Comparison of ENCODE assay signal across 8 mouse cellular contexts in the genomic region with DNA sequence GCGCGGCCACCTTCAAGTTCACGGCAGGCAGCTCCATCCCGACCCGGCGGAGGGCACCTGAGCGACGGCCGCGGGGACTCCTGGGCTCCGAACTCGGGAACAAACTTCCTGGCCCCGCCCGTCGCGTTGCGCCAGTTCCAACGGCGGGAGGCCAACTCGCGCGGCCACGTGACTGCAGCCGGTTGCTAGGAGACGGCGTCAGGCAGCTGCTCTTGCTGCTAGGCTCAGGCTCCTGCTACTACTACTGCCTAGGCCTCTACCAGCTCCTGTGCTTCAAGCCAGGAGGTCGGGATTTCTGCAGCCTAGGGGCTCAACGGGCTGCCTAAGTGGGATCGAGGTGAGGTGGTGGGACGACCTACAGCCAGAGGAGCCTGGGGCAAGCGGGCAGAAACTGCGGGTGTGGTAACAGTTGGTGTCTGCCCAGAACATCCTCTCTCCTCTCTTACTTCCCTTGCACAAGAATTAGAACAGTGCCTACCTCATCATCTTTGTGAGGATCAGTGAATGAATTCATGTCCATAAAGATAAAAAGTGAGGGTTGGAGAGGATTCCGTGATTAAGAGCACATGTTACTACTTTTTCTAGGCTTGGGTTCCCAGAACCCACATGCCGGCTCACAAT. TPM values are rescaled to one million over a fixed set of nuclear protein-coding genes. Genes with fewer than 3 reads are reported as not detected.
A peak's percentile ranks its signal among the peaks of the same experiment; 100 is the strongest.
DNase-seq lines count a peak whose midpoint lies in the region; ATAC-seq and TF ChIP-seq lines count a peak whose summit lies in the region.

Gene Agtrap, minus strand, starts transcription at position 125 of the 621 bp plus-strand sequence.

- H3K27ac ChIP-seq in CH12.LX (ENCODE audit: insufficient read depth, low read depth), result no peak within 1 kb of the TSS
- no peak within 1 kb of the TSS for H3K27ac ChIP-seq in forebrain, embryonic 11.5 days (ENCODE audit: low read depth, low read length)
- peak within 1 kb of the TSS; percentile 85 for H3K27ac ChIP-seq in heart, embryonic 16.5 days (ENCODE audit: low read length)
- peak within 1 kb of the TSS; percentile 67 for H3K27ac ChIP-seq in liver, embryonic 16.5 days (ENCODE audit: low read length)
- peak within 1 kb of the TSS; percentile 61 for H3K27ac ChIP-seq in neural tube, embryonic 13.5 days (replicated peaks)
- H3K27ac ChIP-seq in testis, adult 2 months (ENCODE audit: control insufficient read depth, insufficient read depth, low read depth, low read length), result peak within 1 kb of the TSS; percentile 92

- TF ChIP-seq CTCF in CH12.LX (conservative IDR thresholded peaks at IDR 0.05 in 1 of 2, IDR thresholded peaks at IDR 0.05 in 1 of 2; ENCODE audit: low read depth in 2 of 2, low read length in 2 of 2), result no peak
- no peak for TF ChIP-seq CTCF in testis, adult 2 months (IDR thresholded peaks at IDR 0.05; ENCODE audit: control insufficient read depth, insufficient read depth, insufficient replicate concordance, low read depth, low read length)

- H3K4me1 ChIP-seq in CH12.LX (ENCODE audit: control insufficient read depth in 1 of 2, insufficient read depth in 2 of 2), result peaks cover 6 to 16% of the 10 kb centered on the region in 2 experiments; a peak in 3 of 4 replicates
- peaks cover 12% of the 10 kb centered on the region; the same call in 1 of the 2 replicates for H3K4me1 ChIP-seq in forebrain, embryonic 11.5 days (replicated peaks; ENCODE audit: control insufficient read depth, insufficient read depth, low read length)
- peaks cover 38% of the 10 kb centered on the region for H3K4me1 ChIP-seq in heart, embryonic 16.5 days (ENCODE audit: control insufficient read depth, insufficient read depth, low read length)
- peaks cover 35% of the 10 kb centered on the region for H3K4me1 ChIP-seq in liver, embryonic 16.5 days (ENCODE audit: control insufficient read depth, low read depth, low read length)
- peaks cover 47% of the 10 kb centered on the region for H3K4me1 ChIP-seq in neural tube, embryonic 13.5 days (replicated peaks)
- H3K4me1 ChIP-seq in testis, adult 2 months (ENCODE audit: control insufficient read depth, insufficient read depth, low read length), result peaks cover 18% of the 10 kb centered on the region

- peak within 1 kb of the TSS; percentile 62 to 79 (median 74) for H3K4me3 ChIP-seq in CH12.LX (replicated peaks in 1 of 3; ENCODE audit: low read depth in 2 of 3, low read length in 2 of 3, poor library complexity in 1 of 3)
- H3K4me3 ChIP-seq in forebrain, embryonic 11.5 days (ENCODE audit: low read depth, low read length), result peak within 1 kb of the TSS; percentile 63
- peak within 1 kb of the TSS; percentile 89 for H3K4me3 ChIP-seq in heart, embryonic 16.5 days (ENCODE audit: low read length)
- H3K4me3 ChIP-seq in liver, embryonic 16.5 days (ENCODE audit: low read depth, low read length), result peak within 1 kb of the TSS; percentile 78
- peak within 1 kb of the TSS; percentile 52 for H3K4me3 ChIP-seq in neural tube, embryonic 13.5 days
- peak within 1 kb of the TSS; percentile 94 for H3K4me3 ChIP-seq in testis, adult 2 months (ENCODE audit: control insufficient read depth, low read depth, low read length)

- dilution Hi-C loops in CH12.LX (cut with MboI; ENCODE audit: extremely low pct_ligation_motif_present, extremely low pct_unique_long_range_greater_than_20kb, low sequenced_read_pairs), result no loop called here

- peaks cover 7 to 8% of the 10 kb centered on the region in 2 experiments for H3K36me3 ChIP-seq in CH12.LX (replicated peaks in 1 of 2; ENCODE audit: control insufficient read depth in 1 of 2, insufficient read depth in 1 of 2, low read length in 1 of 2)
- no peaks in the 10 kb centered on the region for H3K36me3 ChIP-seq in forebrain, embryonic 11.5 days (ENCODE audit: control insufficient read depth, insufficient read depth, low read length)
- no peaks in the 10 kb centered on the region for H3K36me3 ChIP-seq in heart, embryonic 16.5 days (ENCODE audit: control insufficient read depth, insufficient read depth)
- no peaks in the 10 kb centered on the region for H3K36me3 ChIP-seq in liver, embryonic 16.5 days (ENCODE audit: control insufficient read depth, insufficient read depth)
- no peaks in the 10 kb centered on the region for H3K36me3 ChIP-seq in neural tube, embryonic 13.5 days
- no peaks in the 10 kb centered on the region for H3K36me3 ChIP-seq in testis, adult 2 months (ENCODE audit: control insufficient read depth, insufficient read depth, low read length)

- no peaks in the 10 kb centered on the region for H3K79me2 ChIP-seq in CH12.LX (replicated peaks; ENCODE audit: control insufficient read depth, extremely low read depth, insufficient read depth, poor library complexity, severe bottlenecking)

- no peak for TF ChIP-seq RAD21 in CH12.LX (IDR thresholded peaks at IDR 0.05; ENCODE audit: low read depth, low read length)

- peak within 1 kb of the TSS; percentile 64 for H3K9ac ChIP-seq in CH12.LX (ENCODE audit: insufficient read depth, low read depth)
- peak within 1 kb of the TSS; percentile 77 for H3K9ac ChIP-seq in forebrain, embryonic 11.5 days (ENCODE audit: low read length)
- peak within 1 kb of the TSS; percentile 92 for H3K9ac ChIP-seq in heart, embryonic 16.5 days (ENCODE audit: low read length)
- peak within 1 kb of the TSS; percentile 84 for H3K9ac ChIP-seq in liver, embryonic 16.5 days (ENCODE audit: low read depth, low read length)
- H3K9ac ChIP-seq in neural tube, embryonic 13.5 days, result peak within 1 kb of the TSS; percentile 68

- peak; percentile 79 for DNase-seq in CH12.LX (ENCODE audit: extremely low read depth)
- peak; percentile 72 for DNase-seq in c-Kit-positive CD71-positive TER-119-negative erythroid progenitor cells, embryonic 14.5 days (ENCODE audit: low read depth)
- peak; percentile 95 for DNase-seq in forebrain, embryonic 11.5 days (ENCODE audit: low spot score)
- DNase-seq in kidney, postnatal 4 days, result peak; percentile 97 to 98

- peak; percentile 94 for ATAC-seq in forebrain, embryonic 11.5 days (replicated peaks; ENCODE audit: low FRiP score)
- ATAC-seq in heart, embryonic 16.5 days (replicated peaks; ENCODE audit: extremely low read depth, insufficient read depth, low FRiP score), result peak; percentile 88
- peak; percentile 82 for ATAC-seq in liver, embryonic 16.5 days (ENCODE audit: low read depth)
- peak; percentile 92 for ATAC-seq in neural tube, embryonic 13.5 days (ENCODE audit: low read depth)

- no peak for TF ChIP-seq EP300 in CH12.LX (IDR thresholded peaks at IDR 0.05; ENCODE audit: low read length)

- in situ Hi-C loops in CH12.LX (cut with MboI; ENCODE audit: low pct_ligation_motif_present, low pct_unique_long_range_greater_than_20kb, low sequenced_read_pairs), result no loop called here

- 5% methylated on average over 34 of the region's 34 CpGs for WGBS in forebrain, embryonic 11.5 days
- WGBS in heart, embryonic 16.5 days, result 6% methylated on average over 34 of the region's 34 CpGs
- 7% methylated on average over 34 of the region's 34 CpGs for WGBS in liver, embryonic 16.5 days (ENCODE audit: insufficient replicate concordance)
- WGBS in neural tube, embryonic 13.5 days, result 3% methylated on average over 34 of the region's 34 CpGs

- H3K27me3 ChIP-seq in CH12.LX (replicated peaks), result no peaks in the 10 kb centered on the region
- no peaks in the 10 kb centered on the region for H3K27me3 ChIP-seq in forebrain, embryonic 11.5 days (ENCODE audit: control insufficient read depth, insufficient read depth, low read length)
- no peaks in the 10 kb centered on the region for H3K27me3 ChIP-seq in heart, embryonic 16.5 days (ENCODE audit: control insufficient read depth, insufficient read depth, low read length)
- H3K27me3 ChIP-seq in liver, embryonic 16.5 days (ENCODE audit: control insufficient read depth, insufficient read depth, low read depth, low read length), result no peaks in the 10 kb centered on the region
- no peaks in the 10 kb centered on the region for H3K27me3 ChIP-seq in neural tube, embryonic 13.5 days
- H3K27me3 ChIP-seq in testis, adult 2 months (ENCODE audit: control insufficient read depth, insufficient read depth, low read length), result no peaks in the 10 kb centered on the region

- peak; percentile 37; the same call in 1 of the 2 replicates for TF ChIP-seq POLR2A in CH12.LX (IDR thresholded peaks at IDR 0.05; ENCODE audit: low read depth, low read length)
- peak; percentile 90 for TF ChIP-seq POLR2A in testis, adult 2 months (IDR thresholded peaks at IDR 0.05; ENCODE audit: control insufficient read depth, low read depth, low read length)

- H3K4me2 ChIP-seq in CH12.LX (ENCODE audit: insufficient read depth, low read depth, poor library complexity, severe bottlenecking), result peak within 1 kb of the TSS; percentile 72
- H3K4me2 ChIP-seq in forebrain, embryonic 11.5 days (ENCODE audit: low read depth, low read length, severe bottlenecking), result peak within 1 kb of the TSS; percentile 83
- H3K4me2 ChIP-seq in heart, embryonic 16.5 days (ENCODE audit: low read depth, low read length), result peak within 1 kb of the TSS; percentile 68
- H3K4me2 ChIP-seq in liver, embryonic 16.5 days (ENCODE audit: low read depth, low read length), result peak within 1 kb of the TSS; percentile 89
- H3K4me2 ChIP-seq in neural tube, embryonic 13.5 days, result peak within 1 kb of the TSS; percentile 70

- no peaks in the 10 kb centered on the region for H3K9me3 ChIP-seq in CH12.LX (replicated peaks; ENCODE audit: low read length)
- H3K9me3 ChIP-seq in forebrain, embryonic 11.5 days (ENCODE audit: control insufficient read depth, low read length), result no peaks in the 10 kb centered on the region
- H3K9me3 ChIP-seq in heart, embryonic 16.5 days (replicated peaks; ENCODE audit: control insufficient read depth, low read length), result no peaks in the 10 kb centered on the region
- H3K9me3 ChIP-seq in liver, embryonic 16.5 days (replicated peaks; ENCODE audit: control insufficient read depth, low read length), result no peaks in the 10 kb centered on the region
- no peaks in the 10 kb centered on the region for H3K9me3 ChIP-seq in neural tube, embryonic 13.5 days

TF ChIP-seq in CH12.LX, 34 proteins besides CTCF, POLR2A, EP300 and RAD21 (continues in another document):
- TF ChIP-seq CHD2 (IDR thresholded peaks at IDR 0.05; ENCODE audit: low read length) (no peak), SIN3A (IDR thresholded peaks at IDR 0.05; ENCODE audit: low read length) (peak; percentile 99), ZKSCAN1 (IDR thresholded peaks at IDR 0.05; ENCODE audit: borderline replicate concordance, low read depth, low read length) (no peak), MAX (IDR thresholded peaks at IDR 0.05; ENCODE audit: low read length) (peak; percentile 97), USF1 (IDR thresholded peaks at IDR 0.05; ENCODE audit: low read depth, low read length) (peak; percentile 96)

RNA-seq across cellular contexts. Expression of gene Agtrap, which starts in this region (rescaled TPM):
- 5.6 and 6.2 TPM in 2 replicates for total RNA-seq in CH12.LX (2012; rRNA removed)
- total RNA-seq in CH12.LX (2014; rRNA removed), result 4.0 and 4.1 TPM in 2 replicates
- 5.4 and 5.9 TPM in 2 replicates for polyA plus RNA-seq in CH12.LX (2012; ENCODE audit: insufficient read length, low read depth)
- polyA plus RNA-seq in forebrain, embryonic 11.5 days (2014; fragmentation: Nextera tagmentation; extraction: Ambion mirVana), result 15.0 and 15.6 TPM in 2 replicates
- polyA plus RNA-seq in heart, embryonic 16.5 days (2015; fragmentation: Nextera tagmentation; extraction: Ambion mirVana), result 17.2 and 17.9 TPM in 2 replicates
- polyA plus RNA-seq in liver, embryonic 16.5 days (2015; fragmentation: Nextera tagmentation; extraction: Ambion mirVana), result 9.2 and 9.4 TPM in 2 replicates
- polyA plus RNA-seq in neural tube, embryonic 13.5 days (2015; fragmentation: Nextera tagmentation; extraction: Ambion mirVana), result 6.5 and 7.3 TPM in 2 replicates
- polyA plus RNA-seq in testis, adult 2 months (2012; rRNA removed), result 45.2 and 45.4 TPM in 2 replicates

Comparison
In these comparisons a context has a peak if more than half of its experiments do, and no peak if none do; other contexts are left out.
1. H3K27ac ChIP-seq: peak in heart, embryonic 16.5 days (single experiment), liver, embryonic 16.5 days (single experiment), neural tube, embryonic 13.5 days (single experiment) and testis, adult 2 months (single experiment); none in CH12.LX (single experiment) and forebrain, embryonic 11.5 days (single experiment).
2. Peak in every context shown above with its lines, with median percentiles within 50 percentile points of each other: DNase-seq, H3K4me2 ChIP-seq, H3K4me3 ChIP-seq, H3K9ac ChIP-seq and ATAC-seq.